Mouse (Mus musculus): ENCODE data around the gene P2rx2.

- TF ChIP-seq CTCF (IDR thresholded peaks at IDR 0.05) (no peak), POLR2A (IDR thresholded peaks at IDR 0.05; ENCODE audit: insufficient read depth, low read depth, low read length) (no peak), EP300 (IDR thresholded peaks at IDR 0.05; ENCODE audit: insufficient read depth, low read depth, low read length) (no peak)
These were observed at the start of gene P2rx2 for GRCm38 (mm10) chr5:110342648-110343284.

All from heart, adult 2 months (tissue).